Mouse (Mus musculus) forelimb bud, embryonic 11.5 days (tissue): ENCODE measurements at regions not wholly inside any gene's neighbourhood (a gene's known extent, or its start where the extent isn't known, plus 50 kb on each side); places are given as distances from the start of the nearest gene placed in this dataset.
A peak's percentile ranks its signal among the peaks of the same experiment; 100 is the strongest.

ENCODE experiments used
- DNase-seq: peaks from one replicate; pipeline ENCODE4 v3.0.0-alpha.2; 2012; ENCODE audit warnings: low read depth, low spot score

DNA sequence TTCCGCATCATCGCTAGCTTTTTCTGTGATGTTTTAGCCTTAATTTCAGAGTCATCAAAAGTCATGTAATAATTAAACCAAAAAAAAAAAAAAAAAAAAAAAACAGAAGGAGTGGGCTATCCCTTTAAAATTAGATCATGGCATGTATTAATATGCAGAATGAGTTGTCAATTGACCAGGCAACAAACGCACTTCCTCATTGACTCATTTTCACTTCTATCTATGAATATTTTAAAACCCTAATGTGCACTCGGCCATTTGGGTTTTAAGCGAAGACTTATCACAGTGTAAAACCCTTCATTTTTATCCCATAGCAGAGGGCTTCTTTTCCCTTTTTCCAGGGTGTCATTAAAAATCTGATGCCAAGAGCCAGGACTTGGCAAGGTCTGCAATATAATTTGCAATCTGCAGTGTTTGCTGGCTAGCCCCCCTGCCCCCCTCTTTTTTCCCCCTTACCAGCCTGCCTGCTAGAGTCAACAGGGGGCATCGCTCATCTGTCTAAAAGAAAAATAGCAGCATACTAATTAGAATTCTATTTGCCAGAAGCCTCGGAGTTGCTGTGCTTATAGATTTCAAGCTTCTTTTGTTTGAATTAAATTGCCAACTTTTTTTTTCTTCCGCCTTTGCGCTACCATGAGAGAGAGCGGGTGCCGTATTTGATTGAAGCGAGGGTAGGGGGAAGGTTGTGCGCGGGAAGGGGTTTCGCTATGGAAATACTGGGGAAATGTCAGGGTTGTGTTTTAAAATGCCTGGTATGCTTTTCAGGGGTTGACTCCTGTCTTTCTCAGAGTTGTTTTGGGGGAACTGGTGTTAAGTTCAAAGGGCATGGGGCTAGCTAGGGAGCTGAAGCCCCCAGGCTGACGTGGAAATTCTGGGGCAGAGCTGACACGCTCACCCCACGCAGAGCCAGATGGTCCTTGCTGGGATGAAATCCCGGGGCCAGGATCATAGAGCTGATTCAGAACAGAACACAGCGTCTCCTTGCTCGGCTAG, 248.3 kb downstream of the Nr2f2 start:
- DNase-seq, result no peak

DNA sequence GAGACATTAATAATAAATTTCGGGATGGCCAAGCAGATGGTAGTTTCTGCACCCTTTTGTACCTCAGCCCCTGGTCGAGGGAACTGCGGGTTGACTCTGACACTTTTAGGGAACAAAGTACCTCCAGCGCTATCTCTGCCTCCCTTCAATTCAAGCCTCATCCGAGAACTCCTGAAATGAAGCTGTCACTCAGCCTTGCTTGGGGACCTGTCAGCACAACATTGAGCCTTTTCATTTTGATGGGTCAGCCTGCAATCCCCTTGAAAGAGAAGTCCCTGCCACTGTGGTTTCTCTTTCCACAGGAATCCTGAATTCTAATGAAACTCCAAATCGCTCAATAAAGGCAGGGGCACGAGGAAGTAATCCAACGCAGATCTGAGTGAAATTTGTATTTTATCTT, 257.5 kb downstream of the Nr2f2 start:
- no peak for DNase-seq

GRCm38 (mm10) chr7:70105024-70105423, 261.5 kb downstream of the Nr2f2 start:
- peak; percentile 57 for DNase-seq

DNA sequence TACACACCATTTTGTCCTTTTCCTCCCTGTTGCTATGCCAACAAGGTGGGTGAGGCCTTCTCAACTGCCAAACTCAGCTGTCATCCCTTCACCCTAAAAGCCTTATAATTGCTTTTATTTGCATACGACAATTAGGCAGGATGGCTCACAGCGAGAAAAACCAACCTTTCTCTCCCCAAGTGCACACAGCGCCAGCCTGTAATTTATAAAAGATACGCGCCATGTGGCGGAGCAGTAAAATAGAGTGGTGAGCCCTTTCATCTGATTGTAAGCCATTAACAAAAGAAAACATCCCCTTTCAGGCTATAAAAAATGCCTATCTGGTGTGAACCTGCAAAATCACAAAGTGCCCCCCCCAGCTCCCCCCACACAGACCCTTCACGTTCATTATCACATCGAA, 262.0 kb downstream of the Nr2f2 start:
- peak; percentile 63 for DNase-seq

GRCm38 (mm10) chr7:70103680-70104079, 262.9 kb downstream of the Nr2f2 start:
- no peak for DNase-seq

GRCm38 (mm10) chr7:70099001-70099400, 267.5 kb downstream of the Nr2f2 start:
- DNase-seq, result no peak

DNA sequence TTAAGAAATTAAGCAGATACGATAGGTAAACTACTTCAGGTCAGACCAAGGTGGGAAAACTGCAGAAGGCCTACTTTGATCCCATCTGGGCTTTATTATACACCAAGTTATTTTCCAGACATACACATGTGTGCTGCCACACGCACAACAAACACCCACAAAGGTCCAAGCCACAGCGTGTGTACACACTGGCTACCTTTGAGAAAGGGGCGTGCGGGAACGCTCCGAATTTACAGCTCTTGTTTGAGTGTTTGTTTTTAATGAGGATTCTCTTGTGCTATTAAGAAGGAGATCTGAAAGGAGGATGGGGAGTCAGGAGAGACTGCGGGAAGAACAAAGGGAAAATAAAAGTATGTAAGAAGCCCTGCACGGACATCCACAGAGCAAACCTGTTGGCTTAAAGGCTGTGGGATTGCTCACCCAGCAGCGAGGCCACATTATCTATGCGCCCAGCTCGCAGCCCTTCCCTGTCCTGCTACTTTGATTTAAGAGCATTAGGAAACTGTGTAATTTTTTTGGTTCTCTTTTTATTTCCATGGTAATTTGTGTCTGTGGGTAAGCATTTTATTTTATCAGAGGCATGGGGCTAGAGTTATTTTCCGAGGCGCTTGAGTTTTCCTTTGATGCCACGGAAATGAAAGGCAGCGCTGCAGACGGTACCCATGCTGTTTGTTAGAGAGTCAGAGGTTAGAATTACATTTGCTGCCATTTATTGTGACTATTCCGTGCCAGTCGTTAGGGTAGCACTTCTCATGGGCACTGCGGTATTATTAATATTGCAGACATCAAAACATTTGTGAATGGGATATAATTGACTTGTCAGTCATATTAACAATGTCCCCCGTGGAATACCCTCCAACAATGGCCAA, 272.4 kb downstream of the Nr2f2 start:
- DNase-seq, result peak; percentile 40

- DNase-seq, result peak; percentile 52
Observed at GRCm38 (mm10) chr7:70092089-70092488, 274.4 kb downstream of the Nr2f2 start.

DNA sequence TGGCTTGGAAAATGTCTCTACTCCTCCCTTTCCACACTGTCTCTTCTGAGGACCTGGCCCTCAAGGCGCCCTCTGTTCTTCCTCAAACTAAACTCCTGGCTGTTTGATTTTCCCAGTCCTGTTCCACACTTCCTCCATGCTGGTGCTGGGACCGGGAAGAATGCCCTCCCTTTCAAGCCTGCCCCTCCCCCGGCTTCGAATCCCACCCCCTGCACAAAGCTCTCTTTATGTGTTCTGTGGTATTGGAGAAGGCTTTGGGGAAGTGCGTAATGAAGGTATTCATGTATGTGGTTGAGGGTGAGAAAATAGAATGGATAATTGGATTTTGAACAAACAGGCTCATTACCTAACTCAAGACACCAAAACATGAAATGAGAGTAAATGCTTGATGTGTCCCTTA, 277.4 kb downstream of the Nr2f2 start:
- DNase-seq, result no peak

- DNase-seq, result no peak
Observed at GRCm38 (mm10) chr7:70069662-70070061, 296.9 kb downstream of the Nr2f2 start.

DNA sequence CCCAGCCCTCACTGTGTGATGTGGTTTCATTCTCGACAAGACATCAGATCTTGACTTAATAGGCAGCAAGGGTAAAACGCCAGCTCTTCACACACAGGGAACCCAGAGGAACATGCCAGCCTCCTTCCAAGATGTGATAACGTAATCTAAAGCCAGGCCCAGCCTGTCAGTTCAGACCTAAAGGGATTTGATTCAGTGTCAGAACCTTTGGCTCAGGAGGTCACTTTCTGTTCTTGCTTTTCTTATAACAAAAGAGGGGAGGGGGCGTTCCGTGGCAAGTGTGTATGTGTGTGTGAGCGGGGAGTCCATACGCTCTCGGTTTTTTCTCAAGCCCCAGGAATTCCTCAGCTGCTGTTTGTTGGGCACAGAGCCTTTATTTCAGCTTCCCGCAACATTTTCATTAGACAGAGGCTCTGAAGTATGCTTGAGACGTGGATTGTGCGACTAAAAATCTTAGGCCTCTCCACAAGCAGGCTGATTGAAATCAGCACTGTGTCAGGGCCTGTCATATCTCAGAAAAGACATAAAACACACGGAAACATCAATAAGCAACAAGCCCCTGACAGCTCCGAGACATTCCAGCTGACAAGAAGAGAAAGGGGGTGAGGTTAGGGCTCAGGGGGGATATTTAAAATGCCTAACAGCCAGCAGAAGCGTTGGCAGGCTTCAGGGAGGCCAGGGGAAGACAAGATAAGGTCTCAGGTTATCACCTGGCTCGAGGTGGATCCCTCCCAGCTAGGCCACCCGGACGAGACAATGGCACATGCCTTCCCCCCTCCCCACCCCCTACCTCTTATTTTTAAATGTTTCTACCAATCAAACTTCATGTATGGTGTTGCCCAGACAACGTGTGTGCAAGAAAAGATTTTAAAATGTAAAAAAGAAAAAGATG, 298.5 kb downstream of the Nr2f2 start:
- peak; percentile 13 for DNase-seq

GRCm38 (mm10) chr7:70067071-70067470, 299.5 kb downstream of the Nr2f2 start:
- no peak for DNase-seq

DNA sequence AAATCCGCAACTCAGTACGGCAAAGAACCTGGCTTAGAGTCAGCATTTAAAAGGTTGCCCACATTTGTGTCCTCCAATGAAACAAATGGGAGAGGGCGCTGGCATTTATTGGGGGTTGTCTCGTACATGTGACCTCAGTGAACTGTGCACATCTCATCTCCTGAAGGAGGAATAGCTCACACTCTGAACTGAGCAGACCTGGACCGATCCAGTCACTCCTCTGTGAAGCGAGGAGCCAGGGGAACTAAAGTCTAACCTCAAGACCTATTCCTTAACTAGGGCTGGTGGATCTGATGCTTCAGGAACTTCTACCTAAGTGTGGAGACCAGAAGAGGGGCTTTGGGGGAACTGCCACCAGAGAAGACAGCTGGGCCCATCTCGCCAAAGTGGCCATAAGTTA, 300.1 kb downstream of the Nr2f2 start:
- DNase-seq, result no peak

DNA sequence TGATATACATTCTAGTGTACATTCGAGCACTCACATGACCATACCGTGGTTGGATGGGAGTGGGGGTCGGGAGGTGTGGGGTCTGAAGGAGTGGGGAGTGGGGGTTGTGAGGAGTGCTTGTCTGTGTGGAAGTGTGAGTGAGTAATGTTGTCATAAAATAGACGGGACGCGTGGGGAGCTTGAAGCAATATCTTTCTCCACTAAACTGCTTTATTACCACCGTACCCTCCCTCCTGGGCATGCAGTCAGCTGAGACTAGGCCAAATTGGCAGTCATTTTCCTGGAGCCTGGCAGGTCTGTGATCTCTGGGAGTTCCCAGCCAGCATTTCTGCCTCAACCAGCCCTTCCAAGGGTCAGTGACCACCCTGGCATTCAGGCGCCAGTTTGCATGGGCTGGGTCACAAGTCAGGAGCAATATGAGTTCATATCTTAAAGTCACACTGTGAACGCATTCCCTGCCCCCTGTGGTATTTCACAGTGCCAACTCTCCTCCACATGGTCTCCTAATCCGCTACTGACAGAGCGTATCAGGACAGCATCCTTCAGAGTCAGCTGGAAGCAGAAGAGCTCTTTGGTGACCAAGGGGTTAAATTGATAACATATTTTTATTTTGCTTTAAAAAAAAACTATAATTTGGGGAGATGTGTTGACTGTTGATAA, 300.9 kb downstream of the Nr2f2 start:
- DNase-seq, result no peak

- no peak for DNase-seq
Observed at GRCm38 (mm10) chr7:70047415-70047753, 319.2 kb downstream of the Nr2f2 start.

DNA sequence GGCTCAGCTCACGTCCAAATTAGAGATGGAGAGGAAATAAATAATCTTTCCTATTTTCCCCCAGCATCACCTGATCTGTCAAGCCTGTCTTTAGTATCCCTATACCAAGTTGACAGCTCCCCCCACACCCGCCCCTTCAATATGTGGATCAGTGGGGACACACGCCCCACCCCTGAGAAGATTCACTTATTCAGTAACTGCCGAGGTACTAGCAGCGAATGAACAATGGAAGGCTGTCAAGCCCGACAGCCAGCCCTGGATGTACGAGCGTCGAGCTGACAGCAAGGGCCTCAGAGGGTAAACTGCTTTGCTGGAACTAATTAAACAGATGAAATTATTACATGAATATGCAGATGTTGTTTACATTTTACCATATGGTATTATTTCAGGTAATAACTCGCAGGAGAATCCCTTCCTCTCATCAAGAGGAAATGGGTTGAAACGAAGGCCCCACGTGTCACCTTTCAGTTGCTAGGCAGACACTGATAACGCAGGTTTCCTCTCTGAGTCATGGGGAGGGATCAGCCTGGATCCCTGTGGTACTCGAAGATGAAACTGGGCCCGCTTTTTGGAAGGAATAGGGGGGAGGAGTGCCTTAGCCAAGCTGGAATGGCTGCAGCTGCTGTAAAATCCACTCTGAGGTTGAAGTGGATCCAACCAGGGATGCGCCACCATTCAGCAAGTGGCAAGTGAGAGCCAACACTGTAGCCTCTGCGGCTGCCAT, 319.7 kb downstream of the Nr2f2 start:
- DNase-seq, result no peak

GRCm38 (mm10) chr7:70037011-70037410, 329.5 kb downstream of the Nr2f2 start:
- DNase-seq, result no peak

GRCm38 (mm10) chr7:70032857-70033256, 333.7 kb downstream of the Nr2f2 start:
- DNase-seq, result no peak

GRCm38 (mm10) chr7:70029311-70029710, 337.2 kb downstream of the Nr2f2 start:
- DNase-seq, result no peak

DNA sequence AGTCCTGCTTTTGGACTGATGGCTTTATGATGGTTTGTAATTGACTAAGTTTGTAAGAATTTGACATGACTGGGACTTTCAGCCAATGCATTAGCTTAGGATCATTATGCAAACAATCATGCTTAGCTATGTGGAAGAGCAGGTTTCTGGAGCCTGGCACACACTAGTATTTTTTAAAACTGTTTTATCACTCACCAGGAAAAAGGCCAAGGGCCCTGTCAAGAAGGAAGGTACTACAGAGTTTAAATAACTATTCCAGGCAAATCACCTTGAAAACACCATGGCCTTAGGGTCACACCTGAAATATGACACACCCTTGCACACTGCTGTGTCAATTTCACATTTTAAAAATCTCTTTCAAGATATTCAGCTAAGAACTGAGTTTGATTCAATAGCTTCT, 341.0 kb downstream of the Nr2f2 start:
- no peak for DNase-seq
